Mouse (Mus musculus): ENCODE measurements at regions not wholly inside any gene's neighbourhood (a gene's known extent, or its start where the extent isn't known, plus 50 kb on each side); places are given as distances from the start of the nearest gene placed in this dataset. TPM values are rescaled to one million over a fixed set of nuclear protein-coding genes. Genes with fewer than 3 reads are reported as not detected.

GRCm38 (mm10) chr5:7820592-7820991 is 139.7 kb upstream of the Steap4 start:
- no peak for ATAC-seq (ENCODE audit: low FRiP score)
- Histone ChIP-seq H3K36me3 (no peaks in the 10 kb centered on the region), H3K27ac (no peak overlapping the region), H3K9me3 (no peaks in the 10 kb centered on the region), H3K4me2 (no peak overlapping the region), H3K9ac (no peak overlapping the region), H3K4me3 (no peak overlapping the region), H3K4me1 (replicated peaks) (no peaks in the 10 kb centered on the region), H3K27me3 (no peaks in the 10 kb centered on the region)
- 35% methylated on average over 5 of the region's 5 CpGs for WGBS

GRCm38 (mm10) chr5:7821700-7822099 is 138.6 kb upstream of the Steap4 start:
- Histone ChIP-seq H3K9me3 (no peaks in the 10 kb centered on the region), H3K4me1 (replicated peaks) (no peaks in the 10 kb centered on the region), H3K27ac (no peak overlapping the region), H3K27me3 (no peaks in the 10 kb centered on the region), H3K36me3 (no peaks in the 10 kb centered on the region), H3K4me2 (no peak overlapping the region), H3K9ac (no peak overlapping the region), H3K4me3 (no peak overlapping the region)
- ATAC-seq (ENCODE audit: low FRiP score), result no peak
- WGBS, result 76% methylated on average over 3 of the region's 3 CpGs

GRCm38 (mm10) chr5:7829618-7830017 is 130.6 kb upstream of the Steap4 start:
- Histone ChIP-seq H3K27ac (no peak overlapping the region), H3K9me3 (no peaks in the 10 kb centered on the region), H3K4me1 (replicated peaks) (no peaks in the 10 kb centered on the region), H3K4me2 (no peak overlapping the region), H3K27me3 (no peaks in the 10 kb centered on the region), H3K9ac (no peak overlapping the region), H3K36me3 (no peaks in the 10 kb centered on the region), H3K4me3 (no peak overlapping the region)
- 78% methylated on average over 3 of the region's 3 CpGs for WGBS
- ATAC-seq (ENCODE audit: low FRiP score), result no peak

- Histone ChIP-seq H3K27ac (no peak overlapping the region), H3K36me3 (no peaks in the 10 kb centered on the region), H3K9ac (no peak overlapping the region), H3K27me3 (no peaks in the 10 kb centered on the region), H3K9me3 (no peaks in the 10 kb centered on the region), H3K4me2 (no peak overlapping the region), H3K4me1 (replicated peaks) (no peaks in the 10 kb centered on the region), H3K4me3 (no peak overlapping the region)
- 100% methylated on average over 1 of the region's 1 CpGs for WGBS
- no peak for ATAC-seq (ENCODE audit: low FRiP score)
These were observed 126.4 kb upstream of the Steap4 start for GRCm38 (mm10) chr5:7833812-7834211.

GRCm38 (mm10) chr5:7863047-7863446 is 97.2 kb upstream of the Steap4 start:
- H3K4me1 ChIP-seq (replicated peaks), result no peaks in the 10 kb centered on the region
- no peaks in the 10 kb centered on the region for H3K9me3 ChIP-seq
- no peak overlapping the region for H3K4me3 ChIP-seq
- no peak for ATAC-seq (ENCODE audit: low FRiP score)
- no peak overlapping the region for H3K9ac ChIP-seq
- H3K27ac ChIP-seq, result no peak overlapping the region
- no peaks in the 10 kb centered on the region for H3K27me3 ChIP-seq
- no peaks in the 10 kb centered on the region for H3K36me3 ChIP-seq
- no peak overlapping the region for H3K4me2 ChIP-seq
- WGBS, result 91% methylated on average over 2 of the region's 2 CpGs

GRCm38 (mm10) chr5:7866041-7866641 is 94.1 kb upstream of the Steap4 start:
- Histone ChIP-seq H3K27me3 (no peaks in the 10 kb centered on the region), H3K36me3 (no peaks in the 10 kb centered on the region), H3K4me2 (no peak overlapping the region), H3K9ac (no peak overlapping the region), H3K4me3 (no peak overlapping the region), H3K27ac (no peak overlapping the region), H3K9me3 (no peaks in the 10 kb centered on the region), H3K4me1 (replicated peaks) (no peaks in the 10 kb centered on the region)
- no peak for ATAC-seq (ENCODE audit: low FRiP score)
- 78% methylated on average over 3 of the region's 3 CpGs for WGBS

- ATAC-seq (ENCODE audit: low FRiP score), result 0 out of 2 replicates have a peak, but pooled peaks have one; percentile 61
- WGBS, result 66% methylated on average over 3 of the region's 3 CpGs
- H3K9ac ChIP-seq, result no peak overlapping the region
- H3K4me2 ChIP-seq, result no peak overlapping the region
- no peak overlapping the region for H3K27ac ChIP-seq
- H3K4me3 ChIP-seq, result no peak overlapping the region
- H3K9me3 ChIP-seq, result no peaks in the 10 kb centered on the region
- no peaks in the 10 kb centered on the region for H3K36me3 ChIP-seq
- H3K4me1 ChIP-seq (replicated peaks), result no peaks in the 10 kb centered on the region
- no peaks in the 10 kb centered on the region for H3K27me3 ChIP-seq
These were observed 60.7 kb upstream of the Steap4 start for GRCm38 (mm10) chr5:7899537-7899936.

Small RNA genes lying in the stretch of these regions (microRNA-seq; reads per million reads assigned to microRNA genes)
- gene Gm22196, result not detected

All from hindbrain, embryonic 13.5 days (tissue).